10 mouse cellular contexts compared by ENCODE assay signal in genomic region chr15:12067971-12068370, GRCm38 (mm10). TPM values are rescaled to one million over a fixed set of nuclear protein-coding genes. Genes with fewer than 3 reads are reported as not detected.
DNase-seq lines count a peak whose midpoint lies in the region; ATAC-seq and TF ChIP-seq lines count a peak whose summit lies in the region.
"Had no signal": no experiment of that assay in that cellular context is flagged by ENCODE, and none has a peak within 500 bp of the region (broad histone marks: within the 10 kb centered on the region; RNA-seq: fewer than 3 reads in every experiment).

No protein-coding gene starts in this region.

- no peak overlapping the region for H3K9ac ChIP-seq in heart, embryonic 11.5 days (ENCODE audit: low read depth, low read length)
- H3K9ac ChIP-seq in stomach, embryonic 16.5 days (ENCODE audit: low read length) = no peak overlapping the region

- no peak overlapping the region for H3K4me2 ChIP-seq in heart, embryonic 11.5 days
- H3K4me2 ChIP-seq in stomach, embryonic 16.5 days (ENCODE audit: low read depth, low read length) = no peak overlapping the region

- no peaks in the 10 kb centered on the region for H3K27me3 ChIP-seq in heart, embryonic 11.5 days (ENCODE audit: control insufficient read depth, insufficient read depth, low read length)
- no peaks in the 10 kb centered on the region for H3K27me3 ChIP-seq in limb, embryonic 10.5 days (ENCODE audit: low read depth, poor library complexity, severe bottlenecking)
- no peaks in the 10 kb centered on the region for H3K27me3 ChIP-seq in stomach, embryonic 16.5 days (ENCODE audit: control insufficient read depth, insufficient read depth, low read length)
- H3K27me3 ChIP-seq: CH12.LX had no signal

- no peak overlapping the region for H3K4me3 ChIP-seq in left cerebral cortex, adult 2 months
- no peak overlapping the region for H3K4me3 ChIP-seq in heart, embryonic 11.5 days (ENCODE audit: low read depth, low read length)
- no peak overlapping the region for H3K4me3 ChIP-seq in limb, embryonic 10.5 days
- H3K4me3 ChIP-seq in stomach, embryonic 16.5 days (replicated peaks; ENCODE audit: low read length) = no peak overlapping the region

- H3K4me1 ChIP-seq in heart, embryonic 11.5 days (ENCODE audit: control insufficient read depth, insufficient read depth, low read length) = peaks cover 8% of the 10 kb centered on the region; the same call in 1 of the 2 replicates
- peaks cover 31% of the 10 kb centered on the region for H3K4me1 ChIP-seq in limb, embryonic 10.5 days
- peaks cover 27% of the 10 kb centered on the region for H3K4me1 ChIP-seq in stomach, embryonic 16.5 days (ENCODE audit: control insufficient read depth, insufficient read depth, low read length)

- no peak for TF ChIP-seq CTCF in left cerebral cortex, adult 2 months (IDR thresholded peaks at IDR 0.05)

- intact Hi-C loops in left cerebral cortex, adult 2 months (cut with DNase I) = no loop called here
- intact Hi-C loops in left cerebral cortex, postnatal 36 days (cut with DNase I) = no loop called here

- H3K36me3 ChIP-seq in heart, embryonic 11.5 days (ENCODE audit: control insufficient read depth, insufficient read depth, low read length) = no peaks in the 10 kb centered on the region
- H3K36me3 ChIP-seq in limb, embryonic 10.5 days = no peaks in the 10 kb centered on the region
- H3K36me3 ChIP-seq in stomach, embryonic 16.5 days (ENCODE audit: control insufficient read depth, insufficient read depth, low read length) = no peaks in the 10 kb centered on the region

- 49% methylated on average over 2 of the region's 2 CpGs for WGBS in heart, embryonic 11.5 days (ENCODE audit: insufficient replicate concordance)
- WGBS in limb, embryonic 10.5 days = 86% methylated on average over 2 of the region's 2 CpGs
- WGBS in stomach, embryonic 16.5 days = 33% methylated on average over 2 of the region's 2 CpGs

- H3K27ac ChIP-seq in left cerebral cortex, adult 2 months = peak overlapping the region; percentile 29; the same call in 1 of the 2 replicates
- H3K27ac ChIP-seq in heart, embryonic 11.5 days (ENCODE audit: low read depth, low read length) = peak overlapping the region; percentile 42; the same call in 1 of the 2 replicates
- H3K27ac ChIP-seq in limb, embryonic 10.5 days = peak overlapping the region; percentile 83
- peak overlapping the region; percentile 81 for H3K27ac ChIP-seq in stomach, embryonic 16.5 days (ENCODE audit: low read length)

- no peak for ATAC-seq in heart, embryonic 11.5 days (replicated peaks; ENCODE audit: insufficient number of reproducible peaks, low FRiP score, low TSS enrichment)
- ATAC-seq in stomach, embryonic 16.5 days (ENCODE audit: insufficient read depth, low FRiP score) = peak; percentile 35; the same call in 1 of the 2 replicates

- no peaks in the 10 kb centered on the region for H3K9me3 ChIP-seq in heart, embryonic 11.5 days (replicated peaks; ENCODE audit: control insufficient read depth, low read length)
- no peaks in the 10 kb centered on the region for H3K9me3 ChIP-seq in limb, embryonic 10.5 days (replicated peaks)
- H3K9me3 ChIP-seq in stomach, embryonic 16.5 days (replicated peaks; ENCODE audit: control insufficient read depth, low read length) = 0 out of 2 replicates have a peak, but pooled peaks cover 5% of the 10 kb centered on the region

- DNase-seq in left cerebral cortex, adult 2 months (ENCODE audit: extremely low spot score in 1 of 2, low spot score in 2 of 2) = no peak
- DNase-seq in left cerebral cortex, adult 11 months (ENCODE audit: low spot score) = no peak
- DNase-seq in limb, embryonic 10.5 days (ENCODE audit: low spot score) = no peak
- no peak for DNase-seq in left cerebral cortex, postnatal 36 days (ENCODE audit: low spot score in 2 of 2)
- DNase-seq in thymus, postnatal 25 days = no peak
- no peak for DNase-seq in spleen, adult 18-20 months
- DNase-seq: thymus, adult 2 months had no signal

RNA-seq across cellular contexts. Expression of gene Zfr, which starts 49.7 kb away (rescaled TPM):
- total RNA-seq in left cerebral cortex, adult 2 months (2021) = 100 to 1,000 TPM; 343 to 346 TPM
- 113 and 118 TPM in 2 replicates for polyA plus RNA-seq in heart, embryonic 11.5 days (2014; fragmentation: Nextera tagmentation; extraction: Ambion mirVana)
- 120 and 126 TPM in 2 replicates for polyA plus RNA-seq in limb, embryonic 10.5 days (2016; fragmentation: Nextera tagmentation; extraction: Ambion mirVana)
- polyA plus RNA-seq in stomach, embryonic 16.5 days (2015; fragmentation: Nextera tagmentation; extraction: Ambion mirVana) = 85.9 and 90.7 TPM in 2 replicates
- 100 to 1,000 TPM; 331 to 349 TPM for total RNA-seq in left cerebral cortex, postnatal 36 days (2021)

Comparison
In these comparisons a context has a peak if more than half of its experiments do, and no peak if none do; other contexts are left out.
1. H3K27ac ChIP-seq: peak in every context shown above with its lines; median percentile 83 in limb, embryonic 10.5 days; 81 in stomach, embryonic 16.5 days; 42 in heart, embryonic 11.5 days; 29 in left cerebral cortex, adult 2 months.